Mouse (Mus musculus) G1E-ER4 (cell line): Measurements from ENCODE around the gene Mast1. TPM values are rescaled to one million over a fixed set of nuclear protein-coding genes. Genes with fewer than 3 reads are reported as not detected.

Experiments
- GATA1 ChIP-seq: IDR thresholded peaks from one replicate; pipeline ENCODE4 v1.8.0; 2012; ENCODE audit warnings: low read length, inconsistent platforms
- polyA plus RNA-seq: library from polyadenylated mRNA; stranded (reverse); fragments of >175 nt; gene quantifications from 2 replicates; pipeline ENCODE4 v1.2.3, GENCODE M21; 2012

The Mast1 gene
- polyA plus RNA-seq, 1 experiment, result 0.46 TPM

DNA sequence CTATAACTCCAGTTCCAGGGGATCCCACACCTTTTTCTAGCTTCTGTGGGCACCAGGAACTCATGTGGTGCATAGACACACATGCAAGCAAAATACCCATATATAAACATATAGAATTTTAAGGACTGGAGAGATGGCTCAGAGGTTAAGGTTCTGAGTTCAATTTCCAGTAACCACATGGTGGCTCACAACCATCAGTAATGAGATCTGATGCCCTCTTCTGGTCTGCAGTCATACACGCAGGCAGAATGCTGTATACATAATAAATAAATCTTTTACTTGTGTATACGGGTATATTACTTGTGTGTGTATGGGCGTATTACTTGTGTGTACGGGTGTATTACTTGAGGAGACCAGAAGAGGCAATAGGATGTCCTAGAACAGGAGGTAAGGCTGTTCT, 26.8 kb upstream of the Mast1 start:
- no peak for TF ChIP-seq GATA1

DNA sequence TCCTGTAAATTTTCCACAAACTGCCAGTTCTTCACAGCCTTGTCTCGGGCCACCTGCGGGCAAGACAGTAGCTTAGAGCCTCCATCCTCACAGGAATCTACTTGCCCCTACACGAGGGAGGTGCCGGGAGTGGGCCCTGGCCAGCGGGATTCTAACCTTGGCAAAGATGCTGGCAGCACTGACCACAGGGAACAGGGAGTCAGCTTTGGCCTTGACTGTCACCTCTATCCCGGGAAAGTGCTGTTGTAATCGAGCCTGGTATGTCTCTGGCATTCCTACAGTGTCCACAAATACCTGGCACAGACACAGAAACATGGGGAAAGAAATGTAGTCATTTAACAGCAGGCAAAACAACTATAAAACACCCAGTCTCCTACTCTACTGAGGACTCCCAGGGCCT, 22.7 kb upstream of the Mast1 start:
- no peak for TF ChIP-seq GATA1

DNA sequence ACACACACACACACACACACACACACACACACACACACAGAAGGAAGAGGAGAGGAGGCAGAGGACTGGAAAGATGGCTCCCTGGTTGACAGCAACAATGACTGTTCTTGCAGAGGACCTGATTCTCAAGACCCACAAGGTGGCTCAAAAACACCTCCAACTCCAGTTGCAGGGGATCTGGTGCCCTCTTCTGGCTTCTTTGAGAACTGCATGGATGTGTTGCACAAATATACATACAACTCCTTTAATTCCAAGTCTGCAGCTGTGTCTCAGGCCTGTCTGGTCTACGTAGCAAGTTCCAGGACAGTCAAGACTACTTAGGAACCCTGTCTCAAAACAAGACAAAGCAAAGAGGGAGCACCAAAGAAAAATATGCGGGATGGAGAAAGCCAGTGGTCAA, 19.6 kb upstream of the Mast1 start:
- no peak for TF ChIP-seq GATA1

DNA sequence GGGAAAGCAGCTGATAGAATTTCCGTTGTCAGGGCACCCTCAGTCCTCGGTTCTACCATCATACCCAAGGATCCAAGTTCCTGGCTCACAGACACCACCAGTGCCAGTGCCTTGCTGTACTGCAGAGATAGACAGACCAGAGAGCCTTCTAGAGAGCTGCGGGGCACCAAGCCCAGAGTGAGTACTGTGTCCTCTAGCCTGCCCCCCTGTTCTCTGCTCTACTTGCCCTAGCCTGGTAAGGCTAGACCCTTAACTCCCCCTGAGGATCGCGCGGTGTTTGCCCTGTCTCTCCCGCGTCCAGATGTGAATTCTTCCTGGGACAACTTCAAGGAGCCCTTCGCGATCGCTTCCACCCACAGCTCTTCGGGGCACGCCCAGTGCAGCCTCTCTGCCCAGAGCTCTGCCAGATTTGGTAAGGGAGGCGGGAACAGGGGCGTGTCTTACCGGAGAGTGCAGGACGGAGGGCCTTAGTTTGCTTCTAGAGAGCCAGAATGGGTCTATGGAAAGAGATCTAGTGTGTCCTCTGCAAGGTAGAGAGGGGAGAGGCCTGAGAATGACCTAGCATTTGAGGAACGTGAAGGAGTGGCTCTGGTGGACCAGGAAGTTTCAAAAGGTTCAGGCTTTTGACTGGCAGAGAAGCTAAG, 15.6 kb upstream of the Mast1 start:
- TF ChIP-seq GATA1, result no peak

DNA sequence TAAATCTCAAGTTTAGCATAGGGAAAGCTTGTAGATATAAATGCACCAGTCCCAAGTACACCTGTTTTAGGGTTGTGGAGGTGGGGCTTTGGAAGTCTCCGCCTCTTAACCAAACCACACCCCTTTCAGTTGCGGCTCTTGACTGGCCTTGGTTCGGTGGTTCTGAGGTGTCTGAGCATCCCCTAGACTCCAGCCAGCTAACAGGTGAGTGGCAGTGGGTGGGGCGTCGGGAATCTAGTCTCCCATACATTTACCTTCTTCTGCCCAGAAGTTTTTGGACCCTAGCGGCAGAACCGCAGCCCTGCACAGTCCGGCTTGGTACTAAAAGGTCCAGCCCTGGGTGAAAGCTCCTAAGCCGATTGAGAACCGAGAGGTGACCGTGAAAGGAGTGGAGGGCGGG, 12.6 kb upstream of the Mast1 start:
- TF ChIP-seq GATA1, result no peak

DNA sequence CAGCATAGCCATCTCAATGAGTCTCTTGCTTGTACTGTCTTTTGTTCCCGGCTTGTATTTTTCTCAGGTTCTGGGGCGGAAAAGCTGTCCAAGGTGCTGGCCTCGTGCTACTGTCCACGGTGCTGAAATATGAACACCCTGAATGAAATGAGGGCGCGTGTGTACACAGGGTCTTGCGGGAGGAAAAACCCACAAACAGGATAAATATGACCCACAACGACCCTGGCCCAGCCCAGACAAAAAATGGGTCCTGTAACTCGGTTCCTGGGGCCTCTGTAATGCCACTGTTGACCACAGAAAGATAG, 10.0 kb upstream of the Mast1 start:
- no peak for TF ChIP-seq GATA1

DNA sequence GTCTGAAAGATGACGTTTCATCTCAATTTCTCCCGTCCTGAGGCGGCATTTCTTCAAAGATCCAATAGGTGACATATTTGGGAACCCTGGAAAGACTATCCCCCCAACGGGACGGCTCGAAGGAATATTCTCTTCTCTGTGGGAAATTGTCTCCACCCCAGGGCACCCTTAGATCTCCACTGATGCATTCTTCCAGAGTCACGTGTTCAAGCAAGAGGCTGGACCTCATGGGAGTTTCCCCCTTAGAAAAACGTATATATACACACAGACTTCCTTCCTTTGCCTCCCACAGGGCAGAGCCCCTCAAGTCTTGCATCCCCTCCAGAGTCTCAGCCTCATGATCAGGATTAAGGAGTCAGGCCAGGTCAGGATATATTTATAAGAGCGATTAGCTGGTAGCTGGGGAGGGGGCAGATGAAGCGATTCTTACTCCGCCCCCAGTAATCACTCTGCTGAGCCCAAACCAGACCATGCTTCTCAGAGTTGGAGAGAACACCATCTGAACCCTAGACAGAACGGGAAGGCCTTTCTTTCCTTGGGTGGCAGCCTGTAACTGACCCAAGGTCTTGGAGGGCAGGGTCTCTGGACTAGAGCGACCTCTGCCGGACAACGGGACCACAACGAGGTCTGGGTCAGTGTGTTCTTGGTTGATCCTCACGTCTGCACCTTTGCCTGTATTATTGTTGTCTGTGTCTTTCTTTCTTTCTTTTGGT, 9.5 kb upstream of the Mast1 start, which contains the start of gene Rtbdn:
Gene Rtbdn, plus strand, starts transcription at position 464 of the 713 bp plus-strand sequence.
- TF ChIP-seq GATA1, result no peak

DNA sequence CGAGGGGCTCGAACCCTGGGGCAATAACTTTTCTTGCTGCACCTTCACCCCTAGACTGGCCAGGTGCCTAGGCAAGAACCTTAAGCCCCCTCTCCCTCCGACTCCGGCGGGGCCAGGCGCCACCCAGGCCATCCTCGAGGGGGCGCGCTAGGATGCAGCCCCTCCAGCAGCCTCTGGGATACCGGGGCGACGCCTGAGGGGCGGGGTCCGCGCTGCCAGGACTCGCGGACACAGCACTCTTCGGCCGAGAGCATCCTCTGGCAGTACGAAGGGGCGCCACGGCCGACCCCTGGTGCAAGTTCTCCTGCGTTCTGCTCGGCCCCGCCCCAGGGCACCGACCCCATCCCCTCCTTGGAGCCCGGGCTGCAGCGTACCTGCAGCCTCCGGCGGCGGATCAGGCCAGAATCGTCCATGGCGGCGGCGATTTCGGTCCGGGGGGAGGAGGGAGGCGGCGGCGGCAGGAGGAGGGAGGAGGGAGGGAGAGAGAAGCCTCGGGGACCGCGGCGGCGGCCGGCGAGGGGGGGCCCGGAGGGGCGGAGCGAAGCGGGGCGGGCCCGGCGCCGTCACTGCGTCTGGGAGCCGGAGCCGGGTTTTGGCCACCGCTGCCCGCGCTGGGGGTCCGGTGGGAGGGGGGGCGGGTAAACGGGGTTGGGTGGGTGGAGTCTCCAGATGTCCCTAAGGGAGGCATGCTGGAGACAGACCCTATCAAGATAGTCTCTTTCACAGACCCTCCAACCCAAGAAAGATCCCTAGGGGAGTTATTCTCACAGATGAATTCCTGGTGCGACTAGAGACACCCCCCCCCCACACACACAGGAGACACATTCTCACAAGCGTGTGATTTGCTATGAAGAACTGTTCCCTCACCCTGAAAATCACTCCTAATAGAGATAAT, 8.7 kb upstream of the Mast1 start:
- TF ChIP-seq GATA1, result no peak

DNA sequence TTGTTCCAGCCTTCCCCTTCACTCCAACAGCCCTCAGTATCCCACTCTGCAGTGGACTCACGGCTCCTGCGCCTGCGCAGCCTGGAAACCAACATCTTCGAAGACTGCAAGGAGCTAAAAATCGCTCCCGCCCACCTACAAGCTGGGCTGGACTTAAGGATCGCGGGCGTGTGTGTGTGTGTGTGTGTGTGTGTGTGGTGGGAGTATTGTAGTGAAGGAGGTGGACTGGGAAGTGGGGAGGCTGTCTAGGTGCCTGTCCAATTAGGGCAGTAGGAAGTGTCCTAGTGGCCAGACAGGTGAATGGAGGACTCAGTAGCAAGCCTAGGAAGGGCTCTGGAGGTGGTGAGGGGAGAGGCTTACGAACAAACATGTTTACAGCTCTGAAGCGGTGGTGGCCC, 8.1 kb upstream of the Mast1 start:
- TF ChIP-seq GATA1, result no peak

DNA sequence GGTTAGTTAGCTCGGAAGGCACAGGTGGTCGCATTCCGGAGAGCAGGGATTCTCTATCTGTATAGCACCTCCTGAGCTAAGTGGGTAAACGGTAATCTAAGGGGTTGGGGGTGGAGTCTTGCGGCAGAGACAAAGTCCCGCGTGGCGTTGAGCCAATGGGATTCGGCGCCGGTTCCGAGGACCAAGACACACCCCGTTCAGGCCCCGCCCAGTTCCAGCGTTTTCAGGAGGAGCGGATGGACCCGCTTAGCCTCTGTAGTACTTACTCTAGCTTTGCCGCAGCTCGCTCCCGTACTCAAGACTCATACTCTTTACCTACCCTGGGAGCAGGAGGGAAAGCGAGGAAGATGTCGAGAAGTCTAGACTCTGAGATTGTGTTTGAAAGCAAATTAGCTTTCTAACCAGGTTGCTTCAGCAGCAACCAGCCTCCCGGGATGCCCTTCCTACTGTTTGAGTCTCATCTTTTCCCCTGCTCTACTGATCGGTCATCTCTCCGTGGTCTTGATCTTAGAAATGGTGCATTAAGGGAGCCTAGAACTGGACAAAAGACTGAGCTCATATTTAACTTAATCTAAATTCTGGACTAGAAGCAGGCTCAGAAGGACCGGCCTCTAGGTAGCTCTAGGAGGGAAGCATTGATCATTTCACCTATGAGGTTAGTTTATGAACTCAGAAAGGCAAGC, 7.5 kb upstream of the Mast1 start:
- no peak for TF ChIP-seq GATA1

DNA sequence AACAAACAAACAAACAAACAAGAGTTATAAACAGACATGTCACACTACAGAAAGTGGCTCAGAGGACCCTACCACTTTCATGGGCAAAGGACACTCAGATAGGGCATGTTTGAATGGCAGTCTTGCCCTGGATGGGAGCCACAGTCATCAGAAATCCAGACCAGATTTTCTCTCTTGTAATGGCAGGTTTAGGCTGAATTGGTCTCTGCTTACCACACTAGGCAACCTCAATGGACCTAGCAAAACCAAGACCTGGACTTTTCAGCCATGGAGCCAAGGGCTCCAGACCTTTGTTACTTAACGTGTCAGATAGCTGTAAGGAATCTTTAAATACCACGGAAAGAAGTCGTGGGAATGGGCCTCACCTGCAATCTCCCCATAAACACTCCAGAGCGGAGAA, 6.5 kb upstream of the Mast1 start:
- no peak for TF ChIP-seq GATA1

DNA sequence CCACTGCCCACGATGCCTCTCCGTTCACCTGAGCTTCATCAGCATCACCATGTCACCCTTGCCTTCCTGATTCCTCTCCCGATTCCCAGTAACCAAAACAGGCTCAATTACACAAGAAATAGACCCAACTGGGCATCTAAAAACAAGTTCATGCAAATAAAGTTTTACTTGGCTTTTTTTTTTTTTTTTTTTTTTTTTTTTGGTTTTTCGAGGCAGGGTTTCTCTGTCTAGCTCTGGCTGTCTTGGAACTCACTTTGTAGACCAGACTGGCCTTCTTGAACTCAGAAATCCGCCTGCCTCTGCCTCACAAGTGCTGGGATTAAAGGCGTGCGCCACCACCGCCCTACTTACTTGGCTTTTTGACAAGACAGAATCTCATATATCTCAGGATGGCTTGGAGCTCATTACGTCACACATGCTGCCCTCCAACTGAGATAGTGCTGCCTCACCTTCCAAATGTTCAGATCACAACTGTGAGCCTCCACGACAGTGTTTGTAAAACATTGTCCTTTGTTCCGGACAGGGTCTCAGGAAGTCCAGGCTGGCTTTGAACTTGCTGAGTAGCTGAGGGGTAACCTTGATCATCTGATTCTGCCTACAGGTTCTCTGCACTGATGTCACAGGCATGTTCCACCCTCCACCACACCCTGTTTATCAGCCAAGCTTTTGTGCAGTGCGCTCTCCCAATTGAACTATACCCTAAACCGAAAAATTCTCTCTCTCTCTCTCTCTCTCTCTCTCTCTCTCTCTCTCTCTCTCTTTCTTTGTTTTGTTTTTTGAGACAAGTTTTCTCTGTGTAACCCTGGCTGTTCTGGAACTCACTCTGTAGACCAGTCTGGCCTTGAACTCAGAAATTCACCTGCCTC, 694 bp upstream of the Mast1 start:
- no peak for TF ChIP-seq GATA1

DNA sequence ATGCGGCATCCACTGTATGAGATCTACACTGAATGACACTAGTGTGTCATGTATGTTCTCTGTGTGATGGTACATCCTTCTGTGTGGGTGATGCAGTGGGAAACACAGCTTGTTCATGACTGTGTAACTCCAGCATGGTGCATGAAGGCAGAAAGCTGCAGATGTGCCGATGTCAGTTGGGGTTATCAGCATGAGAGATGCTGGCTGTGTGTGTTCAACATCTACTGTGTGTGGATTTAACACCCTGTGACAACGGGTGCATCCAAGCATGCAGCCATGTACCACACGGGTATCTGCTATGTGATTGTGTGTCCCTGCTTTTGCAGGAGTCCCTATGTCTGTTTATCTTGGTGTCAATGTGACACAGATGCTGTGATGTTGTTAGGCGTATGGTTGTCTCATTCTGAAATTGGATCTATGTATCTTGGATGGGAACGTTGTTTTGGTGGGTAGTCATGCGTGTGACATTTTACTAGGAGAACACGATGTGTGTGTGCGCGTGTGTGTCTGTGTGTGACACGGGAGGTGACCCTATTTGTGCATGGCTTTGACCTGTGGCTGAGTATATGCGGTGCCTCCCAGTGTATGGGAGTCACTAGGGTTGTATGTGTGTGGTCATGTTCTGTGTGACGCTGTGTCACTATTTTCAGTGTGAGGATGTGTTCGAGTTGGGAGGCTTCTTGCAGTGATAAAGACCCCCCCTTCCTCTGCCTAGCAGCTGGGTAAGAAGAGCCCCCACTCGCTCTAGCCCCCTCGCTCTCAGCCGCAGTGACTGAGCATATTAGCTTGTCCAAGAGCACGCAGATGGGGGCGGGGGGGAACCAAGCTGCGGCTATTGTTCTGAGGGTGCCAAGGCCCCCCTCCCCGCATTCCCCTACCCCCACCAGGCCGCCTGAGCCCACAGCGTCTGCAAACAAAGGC, 858 bp downstream of the Mast1 start:
- TF ChIP-seq GATA1, result no peak

DNA sequence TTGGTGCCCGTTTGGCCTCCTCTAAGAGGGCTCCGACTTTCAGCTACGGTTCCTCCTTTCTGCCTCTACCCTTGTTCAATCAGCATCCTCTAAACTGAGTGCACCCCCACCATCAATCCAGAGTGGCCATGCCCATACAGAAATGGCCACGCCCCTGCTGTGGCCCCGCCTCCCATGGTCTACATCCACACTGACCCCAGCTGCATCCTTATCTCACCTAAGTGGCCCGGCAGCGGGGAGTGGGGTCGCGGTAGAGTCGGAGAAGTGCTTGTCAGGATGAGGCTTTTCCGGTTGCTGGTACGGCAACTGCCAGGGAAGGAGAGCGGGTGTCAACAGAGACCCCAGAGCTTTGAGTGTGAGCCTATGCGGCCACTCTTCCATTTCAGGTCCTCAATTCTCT, 1.7 kb downstream of the Mast1 start:
- TF ChIP-seq GATA1, result no peak
